Mouse (Mus musculus): ENCODE results near the gene Hip1r. TPM values are rescaled to one million over a fixed set of nuclear protein-coding genes. Genes with fewer than 3 reads are reported as not detected.

Gene Hip1r
- total and polyA plus RNA-seq, 3 experiments = 16.6 to 31.6 TPM; not detected in 1

DNA sequence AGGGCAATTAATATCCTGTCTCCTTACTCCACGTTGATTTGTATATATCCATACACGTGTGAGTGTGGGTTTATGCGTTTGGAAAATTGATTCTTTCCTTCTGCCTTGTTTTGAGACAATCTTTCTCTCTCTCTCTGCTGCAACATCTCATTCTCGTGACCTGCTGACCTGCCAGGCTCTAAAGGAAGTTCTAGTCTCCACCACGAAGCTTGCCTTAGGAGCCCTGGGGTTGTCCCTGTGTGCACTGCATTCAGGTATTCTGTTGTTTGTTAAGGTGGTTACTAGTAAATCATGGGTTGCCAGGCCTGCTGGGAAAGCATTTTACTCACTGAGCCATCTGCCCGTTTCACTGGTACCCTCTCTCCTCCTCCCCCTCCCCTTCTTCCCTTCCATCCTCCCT is 62.9 kb downstream of the Hip1r start:
- no peaks in the 10 kb centered on the region for H3K9me3 ChIP-seq (replicated peaks; ENCODE audit: insufficient read depth, low read length)
- TF ChIP-seq ZNF384 (IDR thresholded peaks at IDR 0.05; ENCODE audit: low read depth, low read length) (0 out of 2 replicates have a peak, but pooled peaks have one; percentile 1), BHLHE40 (IDR thresholded peaks at IDR 0.05; ENCODE audit: borderline replicate concordance, low read depth, low read length) (no peak)
- no peak for DNase-seq (ENCODE audit: low read depth, low spot score)
- H3K27ac ChIP-seq (ENCODE audit: control insufficient read depth, low read depth, low read length) = no peak overlapping the region
- no peak overlapping the region for H3K9ac ChIP-seq (ENCODE audit: control insufficient read depth, low read depth, low read length, poor library complexity, severe bottlenecking)
- H3K79me2 ChIP-seq (ENCODE audit: control insufficient read depth, insufficient read depth, low read length, poor library complexity) = peaks cover 7% of the 10 kb centered on the region
- peaks cover 7 to 21% of the 10 kb centered on the region in 2 experiments for H3K4me1 ChIP-seq (ENCODE audit: control insufficient read depth in 1 of 2, insufficient read depth in 2 of 2, low read length in 2 of 2)
- no peak overlapping the region for H3K4me3 ChIP-seq (ENCODE audit: control insufficient read depth in 1 of 2, insufficient read depth in 1 of 2, low read depth in 2 of 2, low read length in 2 of 2)
- H3K27me3 ChIP-seq (ENCODE audit: control insufficient read depth in 1 of 2, insufficient read depth in 2 of 2, low read length in 2 of 2) = no peaks in the 10 kb centered on the region
- H3K36me3 ChIP-seq (ENCODE audit: control insufficient read depth in 1 of 2, insufficient read depth in 2 of 2, low read length in 2 of 2) = peaks cover 0 to 18% of the 10 kb centered on the region in 2 experiments; a peak in 2 of 4 replicates

DNA sequence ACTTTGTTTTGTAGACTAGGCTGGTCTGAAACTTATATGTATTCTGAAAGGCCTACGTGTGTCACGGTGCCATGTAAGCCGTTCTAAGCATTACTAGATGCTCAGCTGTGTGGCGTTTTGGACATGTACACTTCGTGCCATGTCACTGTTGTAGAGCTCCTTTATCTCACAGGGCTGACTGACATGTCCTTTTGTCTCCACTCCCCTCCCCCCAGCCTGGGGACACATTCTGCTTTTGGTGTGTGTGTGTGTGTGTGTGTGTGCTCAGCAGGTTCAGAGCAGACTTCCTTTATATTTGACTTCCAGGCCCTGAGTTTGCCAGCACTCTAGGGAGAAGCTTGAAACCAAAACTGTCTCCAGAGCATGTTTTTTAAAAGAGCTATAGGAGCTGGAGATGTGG is 63.4 kb downstream of the Hip1r start:
- H3K36me3 ChIP-seq (ENCODE audit: control insufficient read depth in 1 of 2, insufficient read depth in 2 of 2, low read length in 2 of 2) = peaks cover 0 to 18% of the 10 kb centered on the region in 2 experiments; a peak in 2 of 4 replicates

DNA sequence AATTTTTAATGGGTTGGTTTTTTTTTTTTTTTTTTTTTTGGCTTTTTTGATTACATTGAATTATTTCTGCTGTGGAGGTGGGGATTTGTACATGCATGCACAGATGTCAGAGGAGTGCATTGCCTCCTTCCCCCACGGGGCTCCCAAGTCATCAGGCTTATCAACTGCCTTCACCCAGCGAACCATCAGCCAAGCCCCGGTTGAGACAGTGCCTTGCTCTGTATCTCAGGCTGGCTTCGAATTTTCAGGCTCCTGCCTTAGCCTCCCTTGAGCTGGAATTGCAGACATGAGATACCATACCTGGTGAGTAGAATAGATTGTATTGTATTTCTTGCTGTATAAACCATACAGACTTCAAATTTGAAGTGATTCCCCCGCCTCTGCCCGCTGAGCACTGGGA is 66.2 kb downstream of the Hip1r start:
- no peak for TF ChIP-seq MAFK (IDR thresholded peaks at IDR 0.05; ENCODE audit: borderline replicate concordance, low read depth, low read length)
- TF ChIP-seq GABPA (IDR thresholded peaks at IDR 0.05; ENCODE audit: low read depth, low read length) = no peak
- no peak for TF ChIP-seq POLR2AphosphoS5 (IDR thresholded peaks at IDR 0.05; ENCODE audit: borderline replicate concordance, low read depth, low read length)
- TF ChIP-seq TBP (IDR thresholded peaks at IDR 0.05; ENCODE audit: low read depth, low read length) = peak; percentile 54; the same call in 1 of the 2 replicates
- TF ChIP-seq RAD21 (IDR thresholded peaks at IDR 0.05; ENCODE audit: low read depth, low read length) = no peak
- no peak for TF ChIP-seq NRF1 (IDR thresholded peaks at IDR 0.05; ENCODE audit: insufficient read depth, low read depth, low read length, poor library complexity, severe bottlenecking)
- TF ChIP-seq ZMIZ1 (IDR thresholded peaks at IDR 0.05; ENCODE audit: low read depth, low read length) = no peak
- TF ChIP-seq POLR2AphosphoS2 (IDR thresholded peaks at IDR 0.05; ENCODE audit: low read length) = no peak
- H3K4me1 ChIP-seq (ENCODE audit: control insufficient read depth in 1 of 2, insufficient read depth in 2 of 2, low read length in 2 of 2) = peaks cover 7 to 28% of the 10 kb centered on the region in 2 experiments
- no peaks in the 10 kb centered on the region for H3K79me2 ChIP-seq (ENCODE audit: control insufficient read depth, insufficient read depth, low read length, poor library complexity)
- no peak overlapping the region for H3K9ac ChIP-seq (ENCODE audit: control insufficient read depth, low read depth, low read length, poor library complexity, severe bottlenecking)
- peaks cover 0 to 15% of the 10 kb centered on the region in 2 experiments; a peak in 2 of 4 replicates for H3K36me3 ChIP-seq (ENCODE audit: control insufficient read depth in 1 of 2, insufficient read depth in 2 of 2, low read length in 2 of 2)
- no peak overlapping the region for H3K27ac ChIP-seq (ENCODE audit: control insufficient read depth, low read depth, low read length)
- peak; percentile 53 for DNase-seq (ENCODE audit: low read depth, low spot score)
- no peak overlapping the region for H3K4me3 ChIP-seq (ENCODE audit: control insufficient read depth in 1 of 2, insufficient read depth in 1 of 2, low read depth in 2 of 2, low read length in 2 of 2)
- no peaks in the 10 kb centered on the region for H3K9me3 ChIP-seq (replicated peaks; ENCODE audit: insufficient read depth, low read length)
- no peaks in the 10 kb centered on the region for H3K27me3 ChIP-seq (ENCODE audit: control insufficient read depth in 1 of 2, insufficient read depth in 2 of 2, low read length in 2 of 2)

More for the DNA sequence above, 63.4 kb downstream of the Hip1r start:
- TF ChIP-seq ETS1 (IDR thresholded peaks at IDR 0.05; ENCODE audit: low read depth, low read length) = peak; percentile 33; the same call in 1 of the 2 replicates
- no peak for TF ChIP-seq TBP (IDR thresholded peaks at IDR 0.05; ENCODE audit: low read depth, low read length)
- no peak overlapping the region; the same call in 1 of the 2 replicates for H3K27ac ChIP-seq (ENCODE audit: control insufficient read depth, low read depth, low read length)
- no peak overlapping the region for H3K4me3 ChIP-seq (ENCODE audit: control insufficient read depth in 1 of 2, insufficient read depth in 1 of 2, low read depth in 2 of 2, low read length in 2 of 2)
- H3K9ac ChIP-seq (ENCODE audit: control insufficient read depth, low read depth, low read length, poor library complexity, severe bottlenecking) = no peak overlapping the region
- peak; percentile 61 for DNase-seq (ENCODE audit: low read depth, low spot score)
- H3K4me1 ChIP-seq (ENCODE audit: control insufficient read depth in 1 of 2, insufficient read depth in 2 of 2, low read length in 2 of 2) = peaks cover 7 to 21% of the 10 kb centered on the region in 2 experiments
- no peaks in the 10 kb centered on the region for H3K27me3 ChIP-seq (ENCODE audit: control insufficient read depth in 1 of 2, insufficient read depth in 2 of 2, low read length in 2 of 2)
- H3K9me3 ChIP-seq (replicated peaks; ENCODE audit: insufficient read depth, low read length) = no peaks in the 10 kb centered on the region
- peaks cover 2% of the 10 kb centered on the region for H3K79me2 ChIP-seq (ENCODE audit: control insufficient read depth, insufficient read depth, low read length, poor library complexity)

Data from MEL (cell line).